Mouse (Mus musculus): ENCODE measurements at regions not wholly inside any gene's neighbourhood (a gene's known extent, or its start where the extent isn't known, plus 50 kb on each side); places are given as distances from the start of the nearest gene placed in this dataset.

DNA sequence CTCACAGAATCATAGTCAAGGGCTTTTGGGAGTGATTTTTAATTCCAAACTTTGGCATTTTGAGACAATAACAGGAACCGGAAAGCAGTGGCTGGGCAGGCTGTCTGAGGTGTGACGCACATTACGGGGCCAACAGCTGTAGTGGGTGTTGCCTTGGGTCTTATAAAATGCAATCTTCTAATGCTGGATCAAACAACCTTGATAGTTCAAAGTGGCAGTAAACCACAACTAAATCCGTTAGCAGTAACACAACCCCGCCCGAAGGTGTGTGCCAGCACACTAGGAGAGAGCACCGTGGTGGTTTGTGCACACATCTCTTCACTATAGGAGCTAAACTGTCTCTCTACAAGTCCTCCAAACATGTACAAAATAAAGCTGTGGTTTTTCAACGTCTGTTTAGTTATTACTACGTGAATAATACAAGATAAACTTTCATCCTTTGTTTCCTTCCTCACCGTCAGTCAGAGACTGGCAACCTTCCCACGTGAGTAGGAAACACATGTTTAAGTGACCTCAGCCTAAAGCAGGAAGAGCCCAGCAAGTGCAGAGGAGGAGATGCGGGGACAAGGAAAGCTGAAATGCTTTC, 72.0 kb upstream of the Dph5 start:
- DNase-seq (ENCODE audit: low spot score in 2 of 2), result peak; percentile 72 to 76

DNA sequence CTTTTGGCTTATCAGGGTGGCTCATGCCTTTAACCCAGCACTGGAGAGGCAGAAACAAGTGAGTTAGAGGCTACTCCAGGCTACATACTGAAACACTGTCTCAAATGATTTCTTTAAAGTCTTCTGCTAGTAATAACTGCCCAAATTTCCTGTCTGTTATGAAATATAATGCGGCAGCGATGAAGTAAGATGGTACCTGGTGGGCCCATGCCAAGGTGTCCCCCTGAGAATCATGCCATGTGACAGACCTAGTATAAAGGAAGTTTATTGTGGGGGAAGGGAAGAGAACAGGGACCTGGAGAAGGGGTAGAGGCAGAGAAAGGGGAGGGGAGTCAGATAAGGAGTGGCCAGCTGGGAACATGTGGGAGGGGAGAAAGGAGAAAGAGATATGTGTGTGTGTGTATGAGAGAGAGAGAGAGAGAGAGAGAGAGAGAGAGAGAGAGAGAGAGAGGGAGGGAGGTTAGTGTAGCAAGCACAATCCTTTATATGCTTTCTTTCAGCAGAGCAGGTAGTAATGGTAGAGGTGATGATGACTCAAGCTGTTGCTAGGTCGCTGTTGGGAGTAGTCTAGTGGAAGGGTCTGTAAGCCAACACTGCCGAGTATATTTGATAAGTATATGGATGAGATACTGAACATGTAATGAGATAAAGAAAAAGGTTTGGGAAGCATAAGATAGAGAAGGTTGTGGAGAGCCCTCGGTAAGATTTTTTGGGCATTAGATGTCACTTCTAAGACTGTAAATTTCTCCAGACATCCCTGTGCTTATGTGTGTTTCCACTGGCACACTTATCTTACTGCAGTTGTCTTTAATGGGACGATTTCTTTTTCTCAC, 71.1 kb upstream of the Dph5 start:
- DNase-seq (ENCODE audit: low spot score in 2 of 2), result no peak

DNA sequence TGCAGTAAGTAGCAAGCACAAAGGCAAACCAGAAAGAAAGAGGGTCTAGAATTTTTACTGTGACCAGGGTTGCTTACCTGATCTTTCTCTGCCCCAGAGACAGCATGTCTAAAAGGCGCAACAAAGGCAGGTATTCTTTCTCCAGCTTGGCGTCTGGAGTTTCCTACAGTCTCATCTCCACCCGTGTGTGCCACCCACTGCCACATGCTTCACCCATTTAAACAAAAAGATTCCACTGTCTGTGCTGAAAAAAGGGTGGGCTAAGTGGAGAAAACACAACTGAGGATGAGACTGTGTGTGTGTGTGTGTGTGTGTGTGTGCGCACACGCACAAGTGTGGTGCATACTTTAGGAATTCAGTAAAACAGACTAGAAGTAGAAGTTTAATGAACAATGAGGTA, 69.9 kb upstream of the Dph5 start:
- no peak for DNase-seq (ENCODE audit: low spot score in 2 of 2)

DNA sequence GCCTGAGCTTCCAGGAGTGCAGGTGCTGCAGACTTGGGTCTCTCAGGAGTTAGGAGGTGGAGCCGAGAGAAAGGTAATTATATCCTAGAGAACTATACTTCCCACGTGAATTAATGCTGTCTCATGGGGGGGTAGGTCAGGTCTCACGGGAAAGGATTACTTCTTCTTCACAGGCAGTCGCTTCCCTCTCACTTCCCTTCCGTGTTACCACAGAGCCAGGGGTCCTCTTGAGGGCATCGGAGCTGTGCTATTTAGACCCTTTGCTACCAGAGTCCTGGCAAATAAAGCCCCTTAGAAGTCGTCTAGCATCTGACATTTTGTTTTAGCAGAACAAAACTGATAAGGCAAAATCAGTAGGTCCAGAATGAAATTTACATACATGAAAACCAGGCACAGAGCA, 68.9 kb upstream of the Dph5 start:
- DNase-seq (ENCODE audit: low spot score in 2 of 2), result no peak

DNA sequence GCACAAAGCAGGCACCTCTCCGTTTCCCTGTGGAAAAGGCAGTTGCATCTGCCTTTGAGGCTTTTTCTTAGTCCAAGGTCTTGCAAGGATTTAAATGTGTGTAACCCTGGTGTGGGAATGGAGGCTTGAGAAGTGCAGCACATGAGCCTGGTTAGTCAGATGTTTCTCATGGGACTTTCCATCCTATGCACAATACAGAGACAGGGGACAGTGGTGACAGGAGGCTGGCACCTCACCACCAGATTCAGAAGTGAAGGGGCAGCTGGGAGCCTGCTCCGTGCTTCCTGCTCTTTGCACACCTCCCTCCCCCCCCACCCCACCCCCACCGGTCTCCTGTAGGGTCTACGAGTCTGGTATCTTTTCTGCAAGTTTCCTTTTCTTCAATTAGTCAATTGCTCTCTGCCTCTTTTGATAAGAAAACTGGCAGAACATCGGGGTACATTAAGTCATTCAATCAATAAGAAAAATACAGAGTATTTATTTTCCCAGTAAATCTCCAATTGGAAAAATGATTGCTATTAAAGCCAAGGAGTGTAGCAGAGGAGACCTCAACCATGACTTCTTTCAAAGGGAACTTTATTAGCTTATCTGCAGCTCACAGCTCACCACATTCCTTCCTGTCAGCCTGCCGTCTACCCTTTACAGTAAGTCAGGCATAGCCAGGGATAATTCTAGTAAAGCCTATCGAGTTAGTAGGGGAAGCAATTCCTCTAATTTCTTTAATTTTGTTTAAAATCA, 68.1 kb upstream of the Dph5 start:
- DNase-seq (ENCODE audit: low spot score in 2 of 2), result peak; percentile 39 to 49

DNA sequence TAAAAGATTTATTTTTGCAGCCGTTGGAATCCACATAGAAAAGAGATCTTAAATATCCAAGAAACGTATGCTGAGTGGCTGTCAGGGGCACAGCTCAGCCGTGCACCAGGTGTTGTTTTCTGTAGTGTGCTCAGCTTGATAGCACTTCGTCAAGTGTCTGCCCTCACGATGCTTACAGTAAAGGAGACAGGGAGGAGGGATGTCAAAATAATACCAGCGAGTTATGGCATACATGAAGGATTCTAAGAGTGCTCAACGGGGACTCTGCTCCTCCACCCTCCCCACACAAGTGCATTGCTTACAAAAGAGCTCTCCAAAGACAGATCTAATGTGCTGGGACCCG, 67.5 kb upstream of the Dph5 start:
- DNase-seq (ENCODE audit: low spot score in 2 of 2), result no peak

DNA sequence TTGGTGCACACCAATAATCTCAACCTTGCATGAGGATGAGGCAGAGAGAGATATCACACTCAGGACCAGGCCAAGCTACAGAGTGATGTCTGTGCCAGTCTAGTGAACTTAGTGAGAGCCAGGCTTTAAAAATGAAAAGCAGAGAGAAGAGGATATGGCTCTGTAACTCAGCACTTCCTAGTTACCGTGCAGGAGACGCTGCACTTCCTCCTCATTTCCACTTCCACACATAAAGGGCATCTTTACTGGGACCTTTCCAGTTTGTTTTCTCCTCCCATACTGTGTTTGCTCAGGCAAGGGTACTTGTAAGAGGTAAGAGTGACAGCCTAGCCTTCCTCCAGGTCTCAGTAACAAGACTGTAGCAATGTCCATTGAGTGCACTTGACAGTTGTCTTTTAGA, 66.0 kb upstream of the Dph5 start:
- DNase-seq (ENCODE audit: low spot score in 2 of 2), result no peak

DNA sequence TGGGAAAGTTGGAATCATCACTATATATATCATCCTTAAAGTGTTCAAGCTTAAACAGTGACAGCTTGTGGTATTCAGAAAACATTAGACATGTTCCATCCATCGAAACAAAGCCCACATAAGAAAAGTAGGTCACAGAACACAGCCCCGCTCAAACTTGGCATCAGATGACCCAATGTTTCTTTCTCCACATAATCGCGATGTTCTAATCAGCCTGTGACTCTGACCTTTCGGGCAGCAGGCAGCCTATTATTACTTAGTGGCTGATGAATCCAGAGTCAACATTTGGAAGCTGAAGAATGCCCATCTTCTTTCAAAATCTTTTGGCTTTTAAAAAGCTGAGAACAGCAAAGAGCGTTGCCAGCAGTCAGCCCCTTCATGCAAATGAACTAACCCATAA, 65.1 kb upstream of the Dph5 start:
- no peak for DNase-seq (ENCODE audit: low spot score in 2 of 2)

DNA sequence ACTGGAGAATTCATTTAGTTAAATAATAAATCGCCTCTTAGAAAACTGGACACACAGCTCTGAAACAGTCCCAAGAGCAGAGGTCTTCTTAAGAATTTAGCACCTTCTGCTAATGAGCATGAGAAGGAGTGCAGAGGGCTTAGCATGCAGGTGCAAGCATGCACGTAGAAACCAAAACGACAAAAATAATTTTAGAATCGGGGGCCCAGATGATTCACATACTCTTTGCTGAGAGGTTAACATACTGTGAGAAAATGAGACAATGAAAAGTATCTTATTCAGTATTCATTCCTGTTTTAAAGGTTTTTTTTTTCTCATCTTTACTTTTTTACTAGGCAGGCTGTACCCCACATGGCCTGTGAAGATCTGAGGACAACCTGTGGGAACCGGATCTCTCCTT, 63.9 kb upstream of the Dph5 start:
- DNase-seq (ENCODE audit: low spot score in 2 of 2), result no peak

DNA sequence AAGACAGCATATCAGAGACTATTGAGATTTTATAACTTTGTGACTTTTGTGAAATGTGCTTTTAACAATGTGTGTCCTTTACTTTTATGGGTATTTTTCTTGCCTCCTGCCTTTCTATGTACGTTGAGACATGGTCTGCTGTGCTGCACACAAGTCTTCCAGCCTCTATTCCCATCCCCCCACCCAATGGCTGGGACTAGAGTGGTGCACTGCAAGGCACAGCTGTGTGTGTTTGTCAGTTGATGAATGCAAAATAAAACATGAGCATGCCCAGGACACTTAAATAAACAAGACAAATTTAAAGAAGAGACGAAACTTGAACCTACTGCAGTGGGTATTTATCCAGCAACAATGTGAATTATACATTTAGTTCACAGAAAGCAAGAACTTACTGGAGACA, 62.8 kb upstream of the Dph5 start:
- no peak for DNase-seq (ENCODE audit: low spot score in 2 of 2)

DNA sequence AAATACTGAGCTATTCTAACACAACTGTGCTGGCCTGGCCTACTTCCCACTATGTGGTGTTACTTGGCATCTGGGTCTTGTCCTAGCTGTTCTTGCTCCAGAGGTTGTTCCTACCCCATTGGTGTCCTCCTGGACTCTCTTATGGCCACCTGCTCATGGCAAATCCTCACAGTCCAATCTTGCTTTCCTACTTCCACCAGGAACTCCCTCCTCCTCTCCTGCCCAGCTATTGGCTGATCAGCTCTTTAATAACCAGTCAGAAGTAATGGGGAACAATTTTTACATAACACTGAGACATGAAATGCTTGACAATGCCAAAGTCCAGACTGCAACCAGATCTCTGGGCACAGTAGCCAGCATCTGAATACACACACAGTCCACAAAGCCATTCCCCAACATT, 52.3 kb upstream of the Dph5 start:
- DNase-seq (ENCODE audit: low spot score in 2 of 2), result no peak

DNA sequence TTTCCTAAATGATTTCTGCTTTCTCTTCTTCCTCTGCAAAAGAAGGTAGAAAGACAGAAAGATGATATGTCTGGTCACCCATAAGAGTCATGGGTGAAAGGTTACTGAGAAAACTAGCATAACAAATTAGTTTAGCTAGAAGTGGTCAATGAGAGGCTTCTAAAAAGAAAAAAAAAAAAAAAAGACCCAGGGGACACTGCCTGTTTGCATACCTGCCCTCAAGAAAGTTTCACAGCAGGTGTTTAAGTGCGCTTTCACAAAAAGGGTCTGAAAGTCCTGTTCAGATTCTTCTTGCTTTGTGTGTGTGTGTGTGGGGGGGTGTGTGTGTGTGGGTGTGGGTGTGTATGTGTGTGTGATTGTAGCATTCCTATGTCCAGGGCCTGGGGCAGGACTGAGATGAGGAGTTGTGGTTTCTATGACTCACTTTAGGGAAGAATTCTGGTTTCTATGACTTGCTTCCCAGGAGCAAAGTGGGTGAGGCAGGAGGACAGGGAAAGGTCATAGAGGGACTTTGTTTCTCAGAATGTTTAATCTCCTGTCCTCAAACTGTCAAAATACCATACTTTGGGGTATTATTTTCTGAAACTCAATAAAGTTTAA, 49.9 kb upstream of the Dph5 start:
- no peak for DNase-seq (ENCODE audit: low spot score in 2 of 2)
